In the genomic region with DNA sequence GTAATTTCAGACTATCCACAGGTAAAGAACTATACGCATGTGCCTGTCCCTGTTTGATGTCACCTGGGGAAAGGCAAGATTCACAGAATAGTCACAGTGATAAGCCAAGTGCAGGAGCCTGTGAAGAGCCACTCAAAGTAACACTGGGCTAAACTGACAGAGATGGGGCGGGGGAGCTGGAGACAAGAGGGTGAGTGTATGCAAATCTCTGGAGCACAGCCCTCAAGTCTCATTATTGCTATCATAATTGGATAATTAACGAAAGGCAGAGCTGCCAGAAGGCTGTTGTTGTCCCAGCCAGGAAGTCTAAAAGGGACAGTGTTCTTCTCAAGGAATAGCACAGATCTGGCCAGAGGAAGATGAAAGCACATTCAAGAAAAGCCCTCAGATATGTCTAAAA, we compare ENCODE assay signal across 19 mouse cellular contexts.
DNase-seq lines count a peak whose midpoint lies in the region; ATAC-seq lines count a peak whose summit lies in the region.
"Had no signal": no experiment of that assay in that cellular context is flagged by ENCODE, and none has a peak within 500 bp of the region (broad histone marks: within the 10 kb centered on the region; RNA-seq: fewer than 3 reads in every experiment).

No protein-coding gene starts in this region.

- H3K27ac ChIP-seq in heart, embryonic 11.5 days (ENCODE audit: low read depth, low read length): peak overlapping the region; percentile 22; the same call in 1 of the 2 replicates
- no peak overlapping the region for H3K27ac ChIP-seq in midbrain, embryonic 11.5 days (ENCODE audit: low read depth, low read length)
- no peak overlapping the region for H3K27ac ChIP-seq in midbrain, embryonic 14.5 days (replicated peaks; ENCODE audit: low read depth, low read length)
- peak overlapping the region; percentile 78 for H3K27ac ChIP-seq in heart, embryonic 16.5 days (ENCODE audit: low read length)
- H3K27ac ChIP-seq: embryonic facial prominence, embryonic 15.5 days; liver, embryonic 14.5 days; midbrain, embryonic 12.5 days; neural tube, embryonic 12.5 days had no signal

- 36% methylated on average over 3 of the region's 3 CpGs for WGBS in heart, embryonic 11.5 days (ENCODE audit: insufficient replicate concordance)
- WGBS in midbrain, embryonic 11.5 days: 83% methylated on average over 3 of the region's 3 CpGs
- WGBS in midbrain, embryonic 14.5 days: 48% methylated on average over 3 of the region's 3 CpGs
- WGBS in heart, embryonic 16.5 days: 37% methylated on average over 3 of the region's 3 CpGs

- no peaks in the 10 kb centered on the region for H3K9me3 ChIP-seq in heart, embryonic 11.5 days (replicated peaks; ENCODE audit: control insufficient read depth, low read length)
- no peaks in the 10 kb centered on the region for H3K9me3 ChIP-seq in midbrain, embryonic 11.5 days (ENCODE audit: control insufficient read depth, low read length)
- no peaks in the 10 kb centered on the region for H3K9me3 ChIP-seq in midbrain, embryonic 14.5 days (ENCODE audit: control insufficient read depth, low read length)
- no peaks in the 10 kb centered on the region for H3K9me3 ChIP-seq in heart, embryonic 16.5 days (replicated peaks; ENCODE audit: control insufficient read depth, low read length)
- H3K9me3 ChIP-seq: embryonic facial prominence, embryonic 15.5 days; midbrain, embryonic 12.5 days; neural tube, embryonic 12.5 days had no signal

- no peak for DNase-seq in heart, adult 9 months (ENCODE audit: low spot score in 2 of 2)
- DNase-seq in midbrain, embryonic 11.5 days (ENCODE audit: low spot score, missing footprints): peak; percentile 71
- no peak for DNase-seq in midbrain, embryonic 14.5 days
- DNase-seq in retina, postnatal 7 days (ENCODE audit: low read depth, low spot score): peak; percentile 25
- no peak for DNase-seq in urinary bladder, postnatal 10 days (ENCODE audit: low spot score)
- DNase-seq: cerebellum, adult 11-12 months; gastrocnemius, postnatal 25 days; kidney, adult 11 months; kidney, postnatal 4 days; layer of hippocampus, postnatal 36 days; lung, postnatal 10 days; spleen, adult 18-20 months had no signal

- peaks cover 57% of the 10 kb centered on the region for H3K4me1 ChIP-seq in heart, embryonic 11.5 days (ENCODE audit: control insufficient read depth, insufficient read depth, low read length)
- no peaks in the 10 kb centered on the region for H3K4me1 ChIP-seq in midbrain, embryonic 11.5 days (ENCODE audit: control insufficient read depth, insufficient read depth, low read length)
- 0 out of 2 replicates have a peak, but pooled peaks cover 6% of the 10 kb centered on the region for H3K4me1 ChIP-seq in midbrain, embryonic 14.5 days (ENCODE audit: control insufficient read depth, insufficient read depth, low read length)
- H3K4me1 ChIP-seq in heart, embryonic 16.5 days (ENCODE audit: control insufficient read depth, insufficient read depth, low read length): peaks cover 41% of the 10 kb centered on the region
- H3K4me1 ChIP-seq: embryonic facial prominence, embryonic 15.5 days had no signal

- H3K9ac ChIP-seq in heart, embryonic 11.5 days (ENCODE audit: low read depth, low read length): no peak overlapping the region
- H3K9ac ChIP-seq in midbrain, embryonic 11.5 days (ENCODE audit: low read length): no peak overlapping the region
- no peak overlapping the region for H3K9ac ChIP-seq in midbrain, embryonic 14.5 days (replicated peaks; ENCODE audit: low read length)
- no peak overlapping the region for H3K9ac ChIP-seq in heart, embryonic 16.5 days (ENCODE audit: low read length)
- H3K9ac ChIP-seq: embryonic facial prominence, embryonic 15.5 days; liver, embryonic 14.5 days; midbrain, embryonic 12.5 days; neural tube, embryonic 12.5 days had no signal

- no peaks in the 10 kb centered on the region for H3K27me3 ChIP-seq in heart, embryonic 11.5 days (ENCODE audit: control insufficient read depth, insufficient read depth, low read length)
- no peaks in the 10 kb centered on the region for H3K27me3 ChIP-seq in midbrain, embryonic 11.5 days (ENCODE audit: control insufficient read depth, insufficient read depth, low read length)
- H3K27me3 ChIP-seq in midbrain, embryonic 14.5 days (ENCODE audit: control insufficient read depth, insufficient read depth, low read length): no peaks in the 10 kb centered on the region
- H3K27me3 ChIP-seq in heart, embryonic 16.5 days (ENCODE audit: control insufficient read depth, insufficient read depth, low read length): no peaks in the 10 kb centered on the region
- H3K27me3 ChIP-seq: embryonic facial prominence, embryonic 15.5 days; midbrain, embryonic 12.5 days; neural tube, embryonic 12.5 days had no signal

- no peak overlapping the region for H3K4me2 ChIP-seq in heart, embryonic 11.5 days
- H3K4me2 ChIP-seq in midbrain, embryonic 11.5 days: no peak overlapping the region
- H3K4me2 ChIP-seq in midbrain, embryonic 14.5 days (ENCODE audit: low read length): no peak overlapping the region
- no peak overlapping the region for H3K4me2 ChIP-seq in heart, embryonic 16.5 days (ENCODE audit: low read depth, low read length)
- H3K4me2 ChIP-seq: embryonic facial prominence, embryonic 15.5 days; midbrain, embryonic 12.5 days; neural tube, embryonic 12.5 days had no signal

- H3K4me3 ChIP-seq in heart, embryonic 11.5 days (ENCODE audit: low read depth, low read length): no peak overlapping the region
- no peak overlapping the region for H3K4me3 ChIP-seq in midbrain, embryonic 11.5 days (ENCODE audit: low read depth, low read length)
- H3K4me3 ChIP-seq in midbrain, embryonic 14.5 days (replicated peaks; ENCODE audit: low read depth, low read length): no peak overlapping the region
- no peak overlapping the region for H3K4me3 ChIP-seq in heart, embryonic 16.5 days (ENCODE audit: low read length)
- H3K4me3 ChIP-seq: embryonic facial prominence, embryonic 15.5 days; midbrain, embryonic 12.5 days; neural tube, embryonic 12.5 days had no signal

- ATAC-seq in heart, embryonic 11.5 days (replicated peaks; ENCODE audit: insufficient number of reproducible peaks, low FRiP score, low TSS enrichment): no peak
- ATAC-seq in midbrain, embryonic 11.5 days (ENCODE audit: low FRiP score): no peak
- no peak for ATAC-seq in midbrain, embryonic 14.5 days (ENCODE audit: low FRiP score, low TSS enrichment)
- no peak; the same call in 1 of the 2 replicates for ATAC-seq in heart, embryonic 16.5 days (replicated peaks; ENCODE audit: extremely low read depth, insufficient read depth, low FRiP score)
- no peak for ATAC-seq in megakaryocyte, adult 5-6 weeks (ENCODE audit: poor library complexity, severe bottlenecking)

- H3K36me3 ChIP-seq in heart, embryonic 11.5 days (ENCODE audit: control insufficient read depth, insufficient read depth, low read length): no peaks in the 10 kb centered on the region
- no peaks in the 10 kb centered on the region for H3K36me3 ChIP-seq in midbrain, embryonic 11.5 days (ENCODE audit: control insufficient read depth, insufficient read depth, low read length)
- no peaks in the 10 kb centered on the region for H3K36me3 ChIP-seq in midbrain, embryonic 14.5 days (ENCODE audit: control insufficient read depth, insufficient read depth, low read length)
- no peaks in the 10 kb centered on the region for H3K36me3 ChIP-seq in heart, embryonic 16.5 days (ENCODE audit: control insufficient read depth, insufficient read depth)
- H3K36me3 ChIP-seq: embryonic facial prominence, embryonic 15.5 days; midbrain, embryonic 12.5 days; neural tube, embryonic 12.5 days had no signal

Comparison
In these comparisons a context has a peak if more than half of its experiments do, and no peak if none do; other contexts are left out.
1. DNase-seq: peak in midbrain, embryonic 11.5 days (single experiment) and retina, postnatal 7 days (single experiment); none in heart, adult 9 months (0 of 2), midbrain, embryonic 14.5 days (single experiment) and urinary bladder, postnatal 10 days (single experiment).
2. H3K27ac ChIP-seq: peak in heart, embryonic 11.5 days (single experiment) and heart, embryonic 16.5 days (single experiment); none in midbrain, embryonic 11.5 days (single experiment) and midbrain, embryonic 14.5 days (single experiment).